Mouse (Mus musculus) heart, embryonic 10.5 days (tissue): ENCODE results near the gene Prr15l. TPM values are rescaled to one million over a fixed set of nuclear protein-coding genes. Genes with fewer than 3 reads are reported as not detected.
A peak's percentile ranks its signal among the peaks of the same experiment; 100 is the strongest.

Experiments
- DNase-seq: peaks from one replicate; pipeline ENCODE4 v3.0.0-alpha.2; 2017; ENCODE audit warnings: low spot score
- H3K27ac ChIP-seq: fragments of 300-500 bp; sonication (generic); 2 replicates; pipeline ENCODE4 v1.5.1; 2016; ENCODE audit warnings: mild to moderate bottlenecking
- H3K27me3 ChIP-seq: fragments of 300-500 bp; sonication (generic); 2 replicates; pipeline ENCODE4 v1.6.1; 2016; ENCODE audit warnings: mild to moderate bottlenecking; ENCODE audit not compliant: poor library complexity, insufficient read depth, severe bottlenecking
- H3K36me3 ChIP-seq: fragments of 300-500 bp; sonication (generic); 2 replicates; pipeline ENCODE4 v1.6.1; 2016; ENCODE audit warnings: mild to moderate bottlenecking, moderate library complexity
- H3K4me1 ChIP-seq: fragments of 300-500 bp; sonication (generic); 2 replicates; pipeline ENCODE4 v1.6.1; 2016; ENCODE audit warnings: mild to moderate bottlenecking
- H3K4me3 ChIP-seq: fragments of 300-500 bp; sonication (generic); 2 replicates; pipeline ENCODE4 v1.5.1; 2016; ENCODE audit warnings: mild to moderate bottlenecking, moderate library complexity
- H3K9me3 ChIP-seq: fragments of 300-500 bp; sonication (generic); 2 replicates; pipeline ENCODE4 v1.6.1; 2016; ENCODE audit warnings: mild to moderate bottlenecking, moderate library complexity
- WGBS: fragments of 180-500 bp; shearing (Covaris S2); methylation state at CpG from one replicate; pipeline ENCODE4 v1.1.7; 2016; 5-methylcytosine and 5-hydroxymethylcytosine counted together
- polyA plus RNA-seq: library from polyadenylated mRNA; unstranded; fragments of >200 nt; fragmentation: Nextera tagmentation; extraction: Ambion mirVana; gene quantifications from 2 replicates; pipeline ENCODE4 v1.2.1, GENCODE M21; 2016

Gene Prr15l
- polyA plus RNA-seq, 1 experiment from 2014 or later = 1.5 TPM

- no peak overlapping the region for H3K4me3 ChIP-seq
- no peaks in the 10 kb centered on the region for H3K27me3 ChIP-seq
- 93% methylated on average over 10 of the region's 10 CpGs for WGBS
- no peaks in the 10 kb centered on the region for H3K9me3 ChIP-seq
- peaks cover 16% of the 10 kb centered on the region; the same call in 1 of the 2 replicates for H3K4me1 ChIP-seq
- no peak for DNase-seq
- peaks cover 97% of the 10 kb centered on the region for H3K36me3 ChIP-seq
- H3K27ac ChIP-seq = no peak overlapping the region
These were observed 29.3 kb downstream of the Prr15l start for GRCm38 (mm10) chr11:96957061-96957805.

- 22% methylated on average over 8 of the region's 8 CpGs for WGBS
- Histone ChIP-seq H3K4me3 (no peak overlapping the region), H3K9me3 (no peaks in the 10 kb centered on the region), H3K4me1 (peaks cover 38% of the 10 kb centered on the region), H3K27ac (no peak overlapping the region), H3K27me3 (no peaks in the 10 kb centered on the region), H3K36me3 (peaks cover 47% of the 10 kb centered on the region)
- DNase-seq = peak; percentile 89
These were observed 35.7 kb downstream of the Prr15l start for GRCm38 (mm10) chr11:96963580-96963979.

- H3K4me1 ChIP-seq = peaks cover 59% of the 10 kb centered on the region
- H3K27ac ChIP-seq = no peak overlapping the region
These were observed 38.3 kb downstream of the Prr15l start for GRCm38 (mm10) chr11:96966172-96966571.

GRCm38 (mm10) chr11:96966914-96967543 is 39.1 kb downstream of the Prr15l start:
- Histone ChIP-seq H3K4me3 (peak overlapping the region; percentile 8; the same call in 1 of the 2 replicates), H3K36me3 (peaks cover 14% of the 10 kb centered on the region), H3K9me3 (no peaks in the 10 kb centered on the region), H3K27ac (peak overlapping the region; percentile 59), H3K27me3 (no peaks in the 10 kb centered on the region), H3K4me1 (peaks cover 64% of the 10 kb centered on the region)
- no peak for DNase-seq
- 81% methylated on average over 13 of the region's 13 CpGs for WGBS

More at GRCm38 (mm10) chr11:96966172-96966571, 38.3 kb downstream of the Prr15l start:
- no peak overlapping the region for H3K4me3 ChIP-seq
- no peaks in the 10 kb centered on the region for H3K9me3 ChIP-seq
- 87% methylated on average over 3 of the region's 3 CpGs for WGBS
- H3K36me3 ChIP-seq = peaks cover 23% of the 10 kb centered on the region
- DNase-seq = no peak
- no peaks in the 10 kb centered on the region for H3K27me3 ChIP-seq

GRCm38 (mm10) chr11:96967544-96968269 is 39.8 kb downstream of the Prr15l start:
- peak overlapping the region; percentile 91 for H3K27ac ChIP-seq
- no peak for DNase-seq
- peaks cover 7% of the 10 kb centered on the region for H3K36me3 ChIP-seq
- H3K4me3 ChIP-seq = no peak overlapping the region
- peaks cover 71% of the 10 kb centered on the region for H3K4me1 ChIP-seq
- no peaks in the 10 kb centered on the region for H3K9me3 ChIP-seq
- H3K27me3 ChIP-seq = no peaks in the 10 kb centered on the region
- WGBS = 54% methylated on average over 11 of the region's 11 CpGs

GRCm38 (mm10) chr11:96968476-96968875 is 40.6 kb downstream of the Prr15l start:
- Histone ChIP-seq H3K4me3 (peak overlapping the region; percentile 46), H3K9me3 (no peaks in the 10 kb centered on the region), H3K27me3 (no peaks in the 10 kb centered on the region), H3K36me3 (0 out of 2 replicates have a peak, but pooled peaks cover 2% of the 10 kb centered on the region), H3K27ac (peak overlapping the region; percentile 91), H3K4me1 (peaks cover 74% of the 10 kb centered on the region)
- no peak for DNase-seq
- 28% methylated on average over 6 of the region's 6 CpGs for WGBS

- H3K36me3 ChIP-seq = no peaks in the 10 kb centered on the region
- peak overlapping the region; percentile 91 for H3K27ac ChIP-seq
- H3K4me1 ChIP-seq = peaks cover 78% of the 10 kb centered on the region
- DNase-seq = no peak
- 29% methylated on average over 5 of the region's 5 CpGs for whole genome bisulfite sequencing
- no peaks in the 10 kb centered on the region for H3K9me3 ChIP-seq
- peak overlapping the region; percentile 46 for H3K4me3 ChIP-seq
- no peaks in the 10 kb centered on the region for H3K27me3 ChIP-seq
These were observed 41.4 kb downstream of the Prr15l start for GRCm38 (mm10) chr11:96969280-96969722.

- peak overlapping the region; percentile 91 for H3K27ac ChIP-seq
- no peak for DNase-seq
- peak overlapping the region; percentile 46 for H3K4me3 ChIP-seq
- no peaks in the 10 kb centered on the region for H3K27me3 ChIP-seq
- 60% methylated on average over 1 of the region's 1 CpGs for WGBS
- no peaks in the 10 kb centered on the region for H3K9me3 ChIP-seq
- H3K4me1 ChIP-seq = peaks cover 80% of the 10 kb centered on the region
- H3K36me3 ChIP-seq = no peaks in the 10 kb centered on the region
These were observed 41.8 kb downstream of the Prr15l start for GRCm38 (mm10) chr11:96969746-96970145.

GRCm38 (mm10) chr11:96970341-96970740 is 42.4 kb downstream of the Prr15l start:
- Histone ChIP-seq H3K4me3 (peak overlapping the region; percentile 46; the same call in 1 of the 2 replicates), H3K27me3 (no peaks in the 10 kb centered on the region), H3K27ac (peak overlapping the region; percentile 91), H3K4me1 (peaks cover 81% of the 10 kb centered on the region), H3K9me3 (no peaks in the 10 kb centered on the region), H3K36me3 (no peaks in the 10 kb centered on the region)
- DNase-seq = no peak
- 51% methylated on average over 3 of the region's 3 CpGs for WGBS

- WGBS = 81% methylated on average over 5 of the region's 5 CpGs
- no peaks in the 10 kb centered on the region for H3K9me3 ChIP-seq
- peak overlapping the region; percentile 7; the same call in 1 of the 2 replicates for H3K27ac ChIP-seq
- no peaks in the 10 kb centered on the region for H3K27me3 ChIP-seq
- H3K36me3 ChIP-seq = no peaks in the 10 kb centered on the region
- H3K4me3 ChIP-seq = no peak overlapping the region
- H3K4me1 ChIP-seq = peaks cover 83% of the 10 kb centered on the region
- no peak for DNase-seq
These were observed 45.0 kb downstream of the Prr15l start for GRCm38 (mm10) chr11:96972906-96973305.

- Histone ChIP-seq H3K4me3 (no peak overlapping the region), H3K36me3 (no peaks in the 10 kb centered on the region), H3K4me1 (peaks cover 83% of the 10 kb centered on the region), H3K27ac (peak overlapping the region; percentile 7; the same call in 1 of the 2 replicates), H3K27me3 (no peaks in the 10 kb centered on the region), H3K9me3 (no peaks in the 10 kb centered on the region)
- DNase-seq = no peak
- WGBS = 85% methylated on average over 5 of the region's 5 CpGs
These were observed 45.6 kb downstream of the Prr15l start for GRCm38 (mm10) chr11:96973426-96973964.

- WGBS = 71% methylated on average over 5 of the region's 5 CpGs
- no peak for DNase-seq
- H3K4me1 ChIP-seq = peaks cover 75% of the 10 kb centered on the region
- no peak overlapping the region for H3K4me3 ChIP-seq
- H3K27ac ChIP-seq = no peak overlapping the region
- no peaks in the 10 kb centered on the region for H3K27me3 ChIP-seq
- H3K9me3 ChIP-seq = no peaks in the 10 kb centered on the region
- no peaks in the 10 kb centered on the region for H3K36me3 ChIP-seq
These were observed 46.9 kb downstream of the Prr15l start for GRCm38 (mm10) chr11:96974813-96975212.
